Mouse (Mus musculus) embryo, embryonic 11 days (tissue): Measurements from ENCODE around the gene Mpz.

Source experiments
- DNase-seq: peaks from one replicate; pipeline ENCODE4 v3.0.0-alpha.2; 2015

Mpz gene

GRCm38 (mm10) chr1:171189476-171190114 is 39.1 kb downstream of the Mpz start:
- no peak for DNase-seq

GRCm38 (mm10) chr1:171190832-171191231 is 40.3 kb downstream of the Mpz start:
- no peak for DNase-seq

GRCm38 (mm10) chr1:171192283-171192682 is 41.8 kb downstream of the Mpz start:
- DNase-seq = no peak

- DNase-seq = peak; percentile 64
Observed at GRCm38 (mm10) chr1:171193093-171193840, 42.8 kb downstream of the Mpz start.

GRCm38 (mm10) chr1:171193911-171194830 is 43.7 kb downstream of the Mpz start:
- DNase-seq = peak; percentile 22

GRCm38 (mm10) chr1:171195046-171195822 is 44.7 kb downstream of the Mpz start:
- peak; percentile 41 for DNase-seq

DNA sequence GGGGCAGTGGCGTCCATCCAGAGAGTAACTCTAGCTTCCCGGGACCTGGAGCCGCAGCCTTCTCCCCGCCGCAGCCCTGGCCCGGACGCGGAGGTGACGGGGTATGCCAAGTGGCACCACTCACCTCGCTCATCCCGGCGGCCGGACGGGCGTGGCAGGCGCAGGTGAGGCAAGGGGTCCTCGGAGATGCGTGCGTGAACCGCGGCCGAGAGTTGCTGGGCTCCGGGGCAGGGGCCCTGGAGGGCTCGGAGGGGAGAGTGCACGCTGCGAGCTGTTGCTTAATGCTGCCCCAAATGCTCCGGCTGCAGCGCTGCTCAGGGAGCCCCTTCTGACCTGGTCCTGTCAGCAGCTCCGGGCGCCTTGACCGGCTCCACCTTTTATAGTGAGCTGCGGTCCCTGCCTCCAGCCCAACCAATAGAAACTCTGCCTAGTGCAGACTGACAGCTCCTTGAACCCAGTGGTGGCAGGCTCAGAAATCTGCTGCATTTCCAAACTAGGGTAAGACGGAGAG is 45.4 kb downstream of the Mpz start, which contains the start of gene Pcp4l1:
Gene Pcp4l1 (minus strand): TSS at position 382 of the 511 bp plus-strand sequence.
- DNase-seq = peak; percentile 80

DNA sequence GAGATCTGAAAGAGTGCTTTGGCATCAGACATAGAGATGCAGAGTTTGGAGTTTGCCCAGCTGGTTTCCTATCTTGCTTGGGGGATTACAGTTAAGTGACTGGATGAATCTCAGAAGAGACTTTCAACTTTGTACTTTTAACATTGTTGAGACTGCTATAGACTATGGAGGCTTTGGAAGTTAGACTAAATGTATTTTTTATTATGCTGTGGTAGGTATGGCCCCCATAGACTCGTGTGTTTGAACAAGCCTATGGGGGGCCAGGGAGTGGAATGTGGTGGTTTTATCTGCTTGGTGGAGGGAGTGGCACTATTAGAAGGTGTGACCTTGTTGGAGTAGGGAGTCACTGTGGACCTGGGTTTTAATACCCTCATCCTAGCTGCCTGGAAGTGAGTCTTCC is 49.0 kb downstream of the Mpz start:
- DNase-seq = no peak

DNA sequence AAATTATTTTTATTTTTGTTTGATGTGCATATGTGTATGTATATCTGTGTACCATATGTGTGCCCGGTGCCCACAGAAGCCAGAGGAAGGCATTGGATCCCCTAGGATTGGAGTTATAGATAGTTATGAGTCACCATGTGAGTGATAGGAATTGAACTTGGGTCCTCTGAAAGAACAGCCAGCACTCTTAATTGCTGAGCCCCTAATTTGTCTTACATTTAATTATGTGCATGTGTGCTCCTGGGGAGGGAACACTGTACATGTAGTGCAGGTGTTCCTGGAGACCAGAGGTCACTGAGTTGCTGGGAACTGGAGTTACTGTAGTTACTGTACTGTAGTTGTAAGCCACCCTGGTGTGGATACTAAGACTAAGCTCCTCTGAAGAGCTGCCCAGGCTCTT is 50.3 kb downstream of the Mpz start:
- no peak for DNase-seq

GRCm38 (mm10) chr1:171203471-171204248 is 53.1 kb downstream of the Mpz start:
- no peak for DNase-seq

DNA sequence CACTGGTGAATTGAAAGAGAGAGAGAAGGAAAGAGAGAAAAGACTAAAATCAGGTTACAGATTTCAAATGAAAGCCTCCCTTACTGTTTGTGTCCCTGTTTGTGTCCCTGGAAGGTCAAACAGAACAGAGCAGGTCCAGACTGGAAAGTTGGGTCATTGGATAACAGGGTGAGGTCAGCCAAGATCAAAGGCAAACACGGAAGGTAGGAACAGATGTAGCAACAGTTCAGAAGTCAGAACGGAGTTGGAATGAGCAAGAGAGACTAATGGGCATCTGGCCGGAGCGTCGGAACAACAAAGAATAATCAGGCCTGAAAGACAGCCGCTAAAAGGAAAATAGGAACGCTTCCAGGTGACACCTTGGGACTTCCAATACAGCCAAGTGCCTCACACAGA is 53.7 kb downstream of the Mpz start:
- DNase-seq = no peak

GRCm38 (mm10) chr1:171205704-171206493 is 55.4 kb downstream of the Mpz start:
- DNase-seq = no peak

- no peak for DNase-seq
Observed at GRCm38 (mm10) chr1:171209409-171209808, 58.9 kb downstream of the Mpz start.
